In genomic region chr4:129795861-129796260, GRCm38 (mm10) we compare ENCODE assay signal across 11 mouse cellular contexts. TPM values are rescaled to one million over a fixed set of nuclear protein-coding genes. Genes with fewer than 3 reads are reported as not detected.
DNase-seq lines count a peak whose midpoint lies in the region; ATAC-seq and TF ChIP-seq lines count a peak whose summit lies in the region.
"Had no signal": no experiment of that assay in that cellular context is flagged by ENCODE, and none has a peak within 500 bp of the region (broad histone marks: within the 10 kb centered on the region; RNA-seq: fewer than 3 reads in every experiment).

No protein-coding gene starts in this region.

- no peak for DNase-seq in heart, postnatal 14 days
- no peak for DNase-seq in ES-E14 (ENCODE audit: low read depth, low spot score)
- DNase-seq in hindbrain, embryonic 10.5 days (ENCODE audit: low spot score), result no peak
- no peak for DNase-seq in liver, postnatal 0 days
- DNase-seq in adrenal gland, adult (ENCODE audit: inconsistent age in 2 of 2, low spot score in 1 of 2), result no peak
- no peak for DNase-seq in cerebellum, postnatal 4 days (ENCODE audit: low spot score in 2 of 2)
- DNase-seq in right cerebral cortex, postnatal 10 days (ENCODE audit: low spot score in 2 of 2), result no peak
- DNase-seq: cerebellum, adult 9-10 months; thymus, postnatal 25 days had no signal

- H3K36me3 ChIP-seq in heart, embryonic 13.5 days, result no peaks in the 10 kb centered on the region
- no peaks in the 10 kb centered on the region for H3K36me3 ChIP-seq in ES-E14 (ENCODE audit: control insufficient read depth, insufficient read depth, low read length, poor library complexity, severe bottlenecking)
- H3K36me3 ChIP-seq in hindbrain, embryonic 10.5 days, result no peaks in the 10 kb centered on the region
- H3K36me3 ChIP-seq in liver, postnatal 0 days (replicated peaks; ENCODE audit: insufficient read depth, low read length), result no peaks in the 10 kb centered on the region

- in situ Hi-C loops in ES-E14 (cut with MboI; ENCODE audit: low sequenced_read_pairs in 2 of 2, unreplicated experiment in 2 of 2), result no loop called here

- no peak for TF ChIP-seq EP300 in liver, postnatal 0 days (IDR thresholded peaks at IDR 0.05; ENCODE audit: low read depth)

- TF ChIP-seq CTCF in liver, postnatal 0 days (IDR thresholded peaks at IDR 0.05; ENCODE audit: low read depth), result no peak

- peak overlapping the region; percentile 90 for H3K27ac ChIP-seq in heart, embryonic 13.5 days (replicated peaks)
- H3K27ac ChIP-seq in ES-E14 (ENCODE audit: insufficient read depth, low read depth, low read length, poor library complexity, severe bottlenecking), result peak overlapping the region; percentile 89
- peak overlapping the region; percentile 84 for H3K27ac ChIP-seq in hindbrain, embryonic 10.5 days
- H3K27ac ChIP-seq in liver, postnatal 0 days (ENCODE audit: low read depth), result peak overlapping the region; percentile 62

- H3K4me2 ChIP-seq in heart, embryonic 13.5 days, result peak overlapping the region; percentile 58
- H3K4me2 ChIP-seq in liver, postnatal 0 days (ENCODE audit: low read depth, low read length), result peak overlapping the region; percentile 30; the same call in 1 of the 2 replicates

- 0 out of 2 replicates have a peak, but pooled peaks cover 2% of the 10 kb centered on the region for H3K27me3 ChIP-seq in heart, embryonic 13.5 days (replicated peaks)
- no peaks in the 10 kb centered on the region for H3K27me3 ChIP-seq in hindbrain, embryonic 10.5 days (ENCODE audit: insufficient read depth, poor library complexity, severe bottlenecking)
- no peaks in the 10 kb centered on the region for H3K27me3 ChIP-seq in liver, postnatal 0 days (ENCODE audit: insufficient read depth, low read length)
- H3K27me3 ChIP-seq: CH12.LX had no signal

- H3K9ac ChIP-seq in heart, embryonic 13.5 days, result peak overlapping the region; percentile 71
- peak overlapping the region; percentile 68 for H3K9ac ChIP-seq in ES-E14 (ENCODE audit: insufficient read depth, low read depth, low read length, poor library complexity, severe bottlenecking)
- no peak overlapping the region for H3K9ac ChIP-seq in liver, postnatal 0 days (replicated peaks)

- ATAC-seq in heart, embryonic 13.5 days (ENCODE audit: extremely low read depth, insufficient number of reproducible peaks, low FRiP score, low TSS enrichment), result no peak
- no peak for ATAC-seq in liver, postnatal 0 days

- 28% methylated on average over 8 of the region's 8 CpGs for WGBS in heart, embryonic 13.5 days
- 25% methylated on average over 8 of the region's 8 CpGs for WGBS in hindbrain, embryonic 10.5 days
- WGBS in liver, postnatal 0 days (ENCODE audit: insufficient replicate concordance), result 60% methylated on average over 8 of the region's 8 CpGs

- H3K4me1 ChIP-seq in heart, embryonic 13.5 days, result peaks cover 42% of the 10 kb centered on the region
- peaks cover 2 to 19% of the 10 kb centered on the region in 2 experiments; a peak in 2 of 4 replicates for H3K4me1 ChIP-seq in ES-E14 (ENCODE audit: control insufficient read depth in 2 of 2, insufficient read depth in 2 of 2, low read length in 2 of 2, poor library complexity in 1 of 2)
- peaks cover 35% of the 10 kb centered on the region for H3K4me1 ChIP-seq in hindbrain, embryonic 10.5 days (replicated peaks)
- peaks cover 29% of the 10 kb centered on the region for H3K4me1 ChIP-seq in liver, postnatal 0 days (ENCODE audit: insufficient read depth)

- H3K4me3 ChIP-seq in heart, embryonic 13.5 days, result peak overlapping the region; percentile 14
- peak overlapping the region; percentile 24 to 71 for H3K4me3 ChIP-seq in ES-E14 (ENCODE audit: insufficient read depth in 1 of 2, low read depth in 1 of 2, low read length in 2 of 2, poor library complexity in 1 of 2, severe bottlenecking in 1 of 2)
- H3K4me3 ChIP-seq in hindbrain, embryonic 10.5 days, result peak overlapping the region; percentile 26; the same call in 1 of the 2 replicates
- no peak overlapping the region for H3K4me3 ChIP-seq in liver, postnatal 0 days (ENCODE audit: low read depth, low read length)

- intact Hi-C loops in heart, postnatal 14 days (cut with DNase I), result loop anchor here (2.0 kb wide), 1 partner anchor 23 kb away; no protein-coding TSS in a partner anchor

- no peaks in the 10 kb centered on the region for H3K9me3 ChIP-seq in heart, embryonic 13.5 days
- no peaks in the 10 kb centered on the region for H3K9me3 ChIP-seq in ES-E14 (ENCODE audit: control insufficient read depth, insufficient read depth, low read depth, low read length)
- no peaks in the 10 kb centered on the region for H3K9me3 ChIP-seq in hindbrain, embryonic 10.5 days
- no peaks in the 10 kb centered on the region for H3K9me3 ChIP-seq in liver, postnatal 0 days (ENCODE audit: low read length)

TF ChIP-seq in ES-E14, 5 proteins besides CTCF, POLR2A, EP300 and RAD21:
- no peak for TF ChIP-seq CHD2 (IDR thresholded peaks at IDR 0.05; ENCODE audit: low read depth, low read length)
- no peak for TF ChIP-seq MAFK (IDR thresholded peaks at IDR 0.05; ENCODE audit: insufficient read depth, low read depth, low read length)
- TF ChIP-seq ZC3H11A (IDR thresholded peaks at IDR 0.05; ENCODE audit: borderline replicate concordance, low read depth, low read length), result no peak
- TF ChIP-seq ZNF384 (IDR thresholded peaks at IDR 0.05; ENCODE audit: low read depth, low read length), result no peak
- TF ChIP-seq HCFC1 (IDR thresholded peaks at IDR 0.05; ENCODE audit: borderline replicate concordance, insufficient read depth, low read length), result no peak
TF ChIP-seq in ES-E14: peak in this region for 0.

RNA-seq across cellular contexts. Expression of gene Ptp4a2, which starts 15.2 kb away (rescaled TPM):
- 326 and 374 TPM in 2 replicates for polyA plus RNA-seq in heart, embryonic 13.5 days (2015; fragmentation: Nextera tagmentation; extraction: Ambion mirVana)
- 100 to 1,000 TPM; 212 to 215 TPM for total RNA-seq in heart, postnatal 14 days (2021)
- total RNA-seq in ES-E14 (2012; rRNA removed), result 71.3 and 104 TPM in 2 replicates
- polyA plus RNA-seq in hindbrain, embryonic 10.5 days (2016; fragmentation: Nextera tagmentation; extraction: Ambion mirVana), result 230 and 278 TPM in 2 replicates
- polyA plus RNA-seq in liver, postnatal 0 days (2015; fragmentation: Nextera tagmentation; extraction: Ambion mirVana), result 198 and 205 TPM in 2 replicates

RNA-seq across cellular contexts. Expression of gene Khdrbs1, which starts 53.8 kb away (rescaled TPM):
- polyA plus RNA-seq in heart, embryonic 13.5 days (2015; fragmentation: Nextera tagmentation; extraction: Ambion mirVana), result 75.6 and 77.5 TPM in 2 replicates
- total RNA-seq in heart, postnatal 14 days (2021), result 10 to 100 TPM; 44.2 to 49.3 TPM
- 39.6 and 58.2 TPM in 2 replicates for total RNA-seq in ES-E14 (2012; rRNA removed)
- 160 and 168 TPM in 2 replicates for polyA plus RNA-seq in hindbrain, embryonic 10.5 days (2016; fragmentation: Nextera tagmentation; extraction: Ambion mirVana)
- 18.7 and 19.6 TPM in 2 replicates for polyA plus RNA-seq in liver, postnatal 0 days (2015; fragmentation: Nextera tagmentation; extraction: Ambion mirVana)
